Mouse (Mus musculus) ES-Bruce4 (cell line): Measurements from ENCODE around the gene Ccdc169.

Experiments
- CTCF ChIP-seq: IDR thresholded peaks from one replicate; pipeline ENCODE4 v1.8.1; 2011; ENCODE audit warnings: low read depth, low read length
- POLR2A ChIP-seq: IDR thresholded peaks from one replicate; pipeline ENCODE4 v1.8.1; 2011; ENCODE audit warnings: low read length; ENCODE audit not compliant: insufficient read depth

DNA sequence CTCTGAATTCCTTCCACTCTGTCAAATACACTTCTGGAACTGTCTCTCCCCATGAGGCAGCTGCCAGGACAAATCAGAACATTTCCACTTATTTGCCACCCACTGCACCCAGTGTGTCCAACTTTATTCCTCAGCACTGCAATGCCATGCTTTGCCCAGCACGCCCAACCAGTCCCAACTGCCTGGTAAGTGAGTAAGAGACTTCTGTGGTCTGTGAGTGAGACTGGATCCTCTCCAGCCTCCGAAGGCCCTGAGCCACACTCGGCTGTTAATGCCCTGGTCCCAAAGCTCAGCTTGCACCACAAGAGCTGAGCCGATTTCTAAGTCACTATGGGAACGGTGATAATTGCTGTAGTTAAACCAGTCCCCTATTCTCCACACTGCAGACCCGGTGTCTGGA lies 70.5 kb downstream of the Ccdc169 start:
- TF ChIP-seq POLR2A (no peak), CTCF (no peak)
